Mouse (Mus musculus): Measurements from ENCODE around the gene Prkar2b. TPM values are rescaled to one million over a fixed set of nuclear protein-coding genes. Genes with fewer than 3 reads are reported as not detected.

Gene Prkar2b
- polyA plus RNA-seq, 1 experiment = 10.9 TPM

DNA sequence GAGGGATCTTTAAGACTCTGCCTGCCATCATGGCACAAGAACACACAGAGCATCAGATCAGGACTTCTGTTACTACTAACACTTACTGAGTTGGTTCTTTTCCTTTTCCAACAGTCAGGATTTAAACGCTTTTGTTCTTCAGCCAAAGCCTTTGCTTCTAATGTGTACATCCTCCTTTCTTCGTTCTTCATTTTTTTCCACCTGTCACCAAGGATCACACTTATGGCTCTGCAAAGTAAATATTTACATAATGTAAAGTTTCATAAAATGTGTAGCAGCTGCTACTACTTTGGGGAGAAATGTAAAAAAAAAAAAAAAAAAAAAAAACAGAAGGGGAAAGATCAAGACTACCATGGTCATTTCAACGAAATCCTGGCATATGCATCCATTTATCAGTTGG lies 132.6 kb downstream of the Prkar2b start:
- no peak overlapping the region for H3K27ac ChIP-seq (ENCODE audit: control insufficient read depth, insufficient read depth, low read length)
- 93% methylated on average over 3 of the region's 3 CpGs for WGBS
- no peak for DNase-seq
- TF ChIP-seq CTCF (IDR thresholded peaks at IDR 0.05; ENCODE audit: borderline replicate concordance, control insufficient read depth, extremely low read depth, insufficient read depth, low read length, poor library complexity) = no peak
- TF ChIP-seq POLR2A (IDR thresholded peaks at IDR 0.05; ENCODE audit: control insufficient read depth, extremely low read depth, insufficient read depth, low read length, poor library complexity) = no peak
- H3K36me3 ChIP-seq (ENCODE audit: control insufficient read depth, insufficient read depth, low read length) = peaks cover 93% of the 10 kb centered on the region
- H3K4me3 ChIP-seq (ENCODE audit: control insufficient read depth, insufficient read depth, low read length) = no peak overlapping the region
- no peaks in the 10 kb centered on the region for H3K4me1 ChIP-seq (replicated peaks; ENCODE audit: control insufficient read depth, insufficient read depth, low read length)
- no peaks in the 10 kb centered on the region for H3K27me3 ChIP-seq (ENCODE audit: control insufficient read depth, insufficient read depth, low read length)

DNA sequence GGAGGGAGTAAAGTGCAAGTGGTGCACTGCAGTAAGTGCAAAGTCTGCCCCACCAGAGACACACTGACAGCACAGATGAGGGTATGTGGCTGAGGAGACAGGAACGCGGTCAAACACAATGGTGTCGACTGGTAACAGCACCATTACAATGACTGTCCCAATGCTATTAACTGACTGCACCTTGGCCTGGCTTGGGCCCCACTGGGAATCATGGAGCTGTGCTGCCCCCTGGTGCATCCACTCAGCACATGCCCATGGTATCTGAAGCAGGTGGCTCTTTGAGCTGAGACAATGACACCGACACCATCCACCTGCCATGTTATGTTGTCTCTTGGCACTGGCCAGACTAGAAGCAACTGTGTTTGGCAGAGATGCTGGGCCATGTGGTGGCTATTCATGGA lies 134.4 kb downstream of the Prkar2b start:
- no peaks in the 10 kb centered on the region for H3K4me1 ChIP-seq (replicated peaks; ENCODE audit: control insufficient read depth, insufficient read depth, low read length)
- TF ChIP-seq CTCF (IDR thresholded peaks at IDR 0.05; ENCODE audit: borderline replicate concordance, control insufficient read depth, extremely low read depth, insufficient read depth, low read length, poor library complexity) (0 out of 2 replicates have a peak, but pooled peaks have one; percentile 36), POLR2A (IDR thresholded peaks at IDR 0.05; ENCODE audit: control insufficient read depth, extremely low read depth, insufficient read depth, low read length, poor library complexity) (no peak)
- no peak overlapping the region for H3K27ac ChIP-seq (ENCODE audit: control insufficient read depth, insufficient read depth, low read length)
- WGBS = 94% methylated on average over 4 of the region's 4 CpGs
- H3K27me3 ChIP-seq (ENCODE audit: control insufficient read depth, insufficient read depth, low read length) = no peaks in the 10 kb centered on the region
- peaks cover 75% of the 10 kb centered on the region for H3K36me3 ChIP-seq (ENCODE audit: control insufficient read depth, insufficient read depth, low read length)
- no peak overlapping the region for H3K4me3 ChIP-seq (ENCODE audit: control insufficient read depth, insufficient read depth, low read length)
- DNase-seq = peak; percentile 53

DNA sequence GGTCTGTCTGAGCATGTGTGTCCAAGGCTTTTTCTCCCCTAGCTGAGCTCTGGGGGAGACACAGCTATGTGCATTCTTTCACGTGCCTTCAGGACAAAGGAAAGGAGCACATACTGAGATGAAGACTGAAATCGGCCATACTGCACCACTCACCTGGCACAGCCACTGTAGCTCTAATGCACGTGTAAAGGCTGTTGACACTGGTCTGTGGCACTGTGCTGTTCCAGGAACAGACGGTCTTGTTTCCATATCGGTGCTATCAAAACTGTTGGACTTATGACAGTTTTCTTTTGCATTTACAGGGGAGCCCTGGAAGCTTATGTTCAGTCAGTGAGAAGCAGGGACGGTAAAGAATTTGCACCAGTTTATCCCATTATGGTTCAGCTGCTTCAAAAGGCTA lies 135.8 kb downstream of the Prkar2b start:
- 97% methylated on average over 6 of the region's 6 CpGs for WGBS
- Histone ChIP-seq H3K27ac (ENCODE audit: control insufficient read depth, insufficient read depth, low read length) (no peak overlapping the region), H3K4me1 (replicated peaks; ENCODE audit: control insufficient read depth, insufficient read depth, low read length) (no peaks in the 10 kb centered on the region), H3K27me3 (ENCODE audit: control insufficient read depth, insufficient read depth, low read length) (no peaks in the 10 kb centered on the region), H3K4me3 (ENCODE audit: control insufficient read depth, insufficient read depth, low read length) (no peak overlapping the region), H3K36me3 (ENCODE audit: control insufficient read depth, insufficient read depth, low read length) (peaks cover 69% of the 10 kb centered on the region)
- TF ChIP-seq POLR2A (IDR thresholded peaks at IDR 0.05; ENCODE audit: control insufficient read depth, extremely low read depth, insufficient read depth, low read length, poor library complexity) (no peak), CTCF (IDR thresholded peaks at IDR 0.05; ENCODE audit: borderline replicate concordance, control insufficient read depth, extremely low read depth, insufficient read depth, low read length, poor library complexity) (no peak)
- DNase-seq = no peak

DNA sequence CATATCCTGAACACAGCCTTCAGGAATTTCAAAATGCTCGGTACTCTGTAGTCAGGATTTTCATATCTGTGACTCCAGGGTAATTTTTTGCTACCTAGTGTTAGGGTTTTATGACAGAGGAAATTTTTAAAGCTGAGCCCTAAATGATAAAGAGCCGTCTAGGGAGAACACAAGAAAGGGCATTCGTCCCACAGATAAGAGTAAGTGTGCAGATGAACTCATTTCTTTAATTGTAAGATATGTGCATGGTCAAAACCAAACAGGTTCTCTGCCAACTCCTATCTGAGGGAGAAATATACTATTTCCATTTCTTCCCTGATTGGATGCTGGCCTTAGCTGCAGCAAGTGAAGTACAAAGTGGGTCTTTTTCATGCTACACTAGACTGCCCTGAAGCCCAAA lies 137.0 kb downstream of the Prkar2b start:
- peaks cover 64% of the 10 kb centered on the region for H3K36me3 ChIP-seq (ENCODE audit: control insufficient read depth, insufficient read depth, low read length)
- no peak overlapping the region for H3K4me3 ChIP-seq (ENCODE audit: control insufficient read depth, insufficient read depth, low read length)
- H3K27ac ChIP-seq (ENCODE audit: control insufficient read depth, insufficient read depth, low read length) = no peak overlapping the region
- H3K27me3 ChIP-seq (ENCODE audit: control insufficient read depth, insufficient read depth, low read length) = no peaks in the 10 kb centered on the region
- no peak for DNase-seq
- H3K4me1 ChIP-seq (replicated peaks; ENCODE audit: control insufficient read depth, insufficient read depth, low read length) = no peaks in the 10 kb centered on the region
- 95% methylated on average over 3 of the region's 3 CpGs for WGBS
- TF ChIP-seq POLR2A (IDR thresholded peaks at IDR 0.05; ENCODE audit: control insufficient read depth, extremely low read depth, insufficient read depth, low read length, poor library complexity) (no peak), CTCF (IDR thresholded peaks at IDR 0.05; ENCODE audit: borderline replicate concordance, control insufficient read depth, extremely low read depth, insufficient read depth, low read length, poor library complexity) (no peak)

DNA sequence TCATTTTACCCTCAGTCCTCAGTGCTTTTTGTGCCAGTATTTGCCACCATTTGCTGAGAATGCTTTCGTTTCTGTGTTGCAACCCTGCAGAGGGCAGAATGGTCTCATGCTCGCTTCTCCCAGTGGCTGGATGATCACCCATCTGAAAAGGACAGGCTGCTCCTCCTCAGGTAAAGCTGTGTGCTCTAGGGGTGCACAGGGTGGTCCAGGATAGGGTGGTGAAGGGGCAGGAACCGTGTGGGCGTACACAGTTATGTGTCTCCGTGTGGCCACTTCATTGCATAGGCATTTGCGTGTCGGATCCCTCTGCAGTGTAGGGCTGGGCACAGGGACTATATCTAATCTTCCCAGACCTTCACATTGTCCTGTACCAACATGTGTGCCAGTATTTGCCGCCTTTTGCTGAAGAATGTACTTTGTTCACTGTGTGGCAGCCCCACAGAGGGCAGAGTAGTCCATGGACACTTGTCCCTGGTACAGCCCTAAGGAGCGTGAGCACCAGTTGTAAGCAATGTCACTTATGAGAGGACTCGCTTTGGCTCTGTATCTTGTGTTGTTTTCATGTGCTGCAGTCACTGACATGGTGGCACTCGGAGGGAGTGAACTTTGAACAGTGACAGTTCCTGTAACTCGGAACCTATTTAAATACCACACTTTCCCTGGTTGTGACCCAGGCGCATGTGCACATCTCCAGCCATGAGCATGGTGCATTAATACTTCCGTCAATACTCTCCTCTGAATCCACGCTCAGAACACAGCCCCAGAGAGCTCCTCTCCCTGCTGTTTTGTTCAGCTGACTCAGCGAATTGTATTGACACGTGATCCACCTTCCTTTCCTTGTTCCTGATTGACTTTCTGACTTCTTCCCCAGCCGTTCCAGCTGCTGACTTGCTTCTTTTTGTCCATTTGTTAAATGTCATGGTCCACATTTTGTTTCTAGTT lies 140.4 kb downstream of the Prkar2b start:
- Histone ChIP-seq H3K27ac (ENCODE audit: control insufficient read depth, insufficient read depth, low read length) (no peak overlapping the region), H3K36me3 (ENCODE audit: control insufficient read depth, insufficient read depth, low read length) (peaks cover 32% of the 10 kb centered on the region), H3K4me1 (replicated peaks; ENCODE audit: control insufficient read depth, insufficient read depth, low read length) (no peaks in the 10 kb centered on the region; the same call in 1 of the 2 replicates), H3K27me3 (ENCODE audit: control insufficient read depth, insufficient read depth, low read length) (no peaks in the 10 kb centered on the region), H3K4me3 (ENCODE audit: control insufficient read depth, insufficient read depth, low read length) (no peak overlapping the region)
- 95% methylated on average over 18 of the region's 18 CpGs for WGBS
- TF ChIP-seq CTCF (IDR thresholded peaks at IDR 0.05; ENCODE audit: borderline replicate concordance, control insufficient read depth, extremely low read depth, insufficient read depth, low read length, poor library complexity) (no peak), POLR2A (IDR thresholded peaks at IDR 0.05; ENCODE audit: control insufficient read depth, extremely low read depth, insufficient read depth, low read length, poor library complexity) (no peak)
- DNase-seq = no peak

DNA sequence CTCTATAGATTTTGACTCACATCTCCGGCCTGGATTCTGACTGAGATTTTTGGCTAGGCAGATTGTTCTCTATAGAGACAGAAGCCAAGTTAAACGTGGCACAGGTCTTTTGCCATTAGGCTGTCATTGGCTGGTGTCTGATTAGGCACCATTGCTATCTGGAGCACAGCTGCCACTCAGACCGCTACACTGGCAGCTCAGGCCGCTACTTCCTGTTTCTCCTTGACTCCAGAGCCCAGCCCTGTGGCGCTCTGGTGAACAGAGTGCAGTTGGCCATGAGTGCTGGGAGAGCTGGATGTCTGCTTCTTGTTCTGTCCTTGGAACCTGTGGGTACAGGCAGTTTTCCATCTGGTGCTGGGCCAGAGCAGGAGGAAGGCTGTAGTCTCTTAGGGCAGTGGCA lies 143.9 kb downstream of the Prkar2b start:
- Histone ChIP-seq H3K27me3 (ENCODE audit: control insufficient read depth, insufficient read depth, low read length) (no peaks in the 10 kb centered on the region), H3K4me1 (replicated peaks; ENCODE audit: control insufficient read depth, insufficient read depth, low read length) (no peaks in the 10 kb centered on the region; the same call in 1 of the 2 replicates), H3K27ac (ENCODE audit: control insufficient read depth, insufficient read depth, low read length) (no peak overlapping the region), H3K4me3 (ENCODE audit: control insufficient read depth, insufficient read depth, low read length) (no peak overlapping the region), H3K36me3 (ENCODE audit: control insufficient read depth, insufficient read depth, low read length) (peaks cover 10% of the 10 kb centered on the region; the same call in 1 of the 2 replicates)
- no peak for DNase-seq
- WGBS = 68% methylated on average over 5 of the region's 5 CpGs
- no peak for TF ChIP-seq POLR2A (IDR thresholded peaks at IDR 0.05; ENCODE audit: control insufficient read depth, extremely low read depth, insufficient read depth, low read length, poor library complexity)
- no peak for TF ChIP-seq CTCF (IDR thresholded peaks at IDR 0.05; ENCODE audit: borderline replicate concordance, control insufficient read depth, extremely low read depth, insufficient read depth, low read length, poor library complexity)
